Mouse (Mus musculus) kidney, adult 8-10 months (tissue): ENCODE results near the gene Rpl26.

Source experiments
- DNase-seq, 2 experiments: peaks; one replicate each; pipeline ENCODE4 v3.0.0; 2022

Rpl26 gene

DNA sequence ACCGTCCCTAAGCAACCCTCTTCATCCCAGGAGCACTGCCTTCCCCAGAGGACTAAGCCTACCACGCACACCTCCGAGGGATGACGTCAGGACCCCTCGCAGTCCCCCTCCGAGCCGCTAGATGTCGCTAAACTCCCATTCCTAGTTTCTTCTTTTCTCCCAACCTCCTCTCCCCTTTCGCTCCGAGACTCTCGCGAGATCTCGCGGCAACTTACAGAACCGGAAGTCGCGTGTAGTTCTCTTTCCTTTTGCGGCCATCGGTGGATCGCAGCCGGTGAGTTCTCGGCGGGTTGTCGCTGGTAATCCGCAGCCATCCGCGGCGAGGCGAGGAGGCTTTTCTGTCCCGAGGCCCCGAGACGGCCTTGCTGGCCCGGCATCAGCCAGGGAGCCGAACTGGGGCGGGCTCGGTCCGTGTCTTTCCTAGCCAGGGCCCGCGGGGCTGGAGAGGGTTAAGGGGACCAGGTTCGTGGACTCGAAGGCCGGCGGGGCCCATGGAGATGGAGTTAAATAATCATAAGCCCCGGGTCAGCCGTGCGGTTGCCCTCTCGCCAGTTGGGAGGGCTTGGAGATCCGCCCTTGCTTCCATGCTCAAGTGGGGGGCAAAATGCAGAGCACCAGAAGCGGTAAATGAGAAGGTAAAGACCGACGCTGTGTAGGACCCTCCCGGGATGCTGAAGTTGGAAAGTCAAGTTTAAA is at the start of gene Rpl26:
Gene Rpl26, plus strand, starts transcription at position 233 of the 696 bp plus-strand sequence.
- DNase-seq: peak; percentile 97 to 100

DNA sequence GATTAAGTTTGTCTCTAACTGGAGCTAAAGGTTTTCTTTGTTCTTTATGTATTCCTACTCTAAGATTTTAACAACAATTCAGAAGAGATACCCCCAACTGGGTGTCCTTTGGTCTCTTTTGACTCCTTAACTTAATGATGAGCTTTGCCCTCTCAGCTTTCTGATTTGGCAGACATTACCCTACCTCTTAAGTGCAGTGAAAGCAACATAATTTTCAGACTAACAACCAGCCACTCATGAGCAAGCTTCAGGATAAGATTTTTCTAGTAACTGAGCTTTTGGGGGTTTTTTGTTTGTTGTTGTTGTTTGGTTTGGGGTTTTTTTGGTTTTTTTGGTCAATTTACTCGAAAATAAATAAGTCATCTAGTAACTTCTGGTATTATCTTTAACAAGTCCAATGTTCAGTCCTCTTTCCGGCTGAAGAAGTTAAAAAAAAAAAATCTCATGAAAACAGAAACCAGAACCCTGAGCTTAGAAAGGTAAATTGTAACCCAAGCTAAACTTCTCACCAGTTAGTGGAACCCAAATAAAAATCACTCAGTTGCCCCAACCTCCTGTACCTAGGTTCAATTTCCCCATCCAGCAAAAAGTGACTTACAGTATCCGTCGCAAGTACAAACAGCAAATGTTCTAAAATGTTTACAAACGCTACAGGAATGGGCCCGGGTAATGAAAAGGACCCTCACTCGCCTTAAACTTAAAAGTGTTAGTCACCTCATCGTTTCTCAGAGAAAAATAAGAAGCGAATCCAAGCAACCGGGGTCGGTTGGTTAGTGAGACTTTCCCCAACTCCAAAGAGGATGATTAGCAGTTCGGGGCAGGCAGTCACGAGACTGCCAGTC is 49.5 kb upstream of the Rpl26 start:
- peak; percentile 53 to 66 for DNase-seq

DNA sequence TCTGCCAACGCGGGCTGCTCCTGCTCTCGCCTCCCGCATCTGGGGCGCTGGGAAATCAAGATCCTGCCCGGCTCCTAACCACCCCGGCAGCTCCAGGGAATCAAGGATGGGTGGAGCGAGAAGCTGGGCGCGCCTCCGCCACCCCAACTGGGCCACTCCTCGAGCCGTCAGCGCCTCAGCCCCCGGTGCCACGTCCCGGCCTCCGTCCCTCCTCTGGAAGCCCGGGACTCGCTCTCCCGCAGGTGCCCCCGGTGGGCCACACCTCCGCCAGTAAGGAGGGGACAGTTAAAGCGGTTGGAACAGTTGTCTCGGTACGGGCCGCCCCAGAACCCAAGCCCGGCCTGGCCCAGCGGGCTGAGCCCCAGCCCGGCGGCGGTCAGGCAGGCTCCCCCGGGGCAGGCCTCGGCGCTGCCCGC is 48.9 kb upstream of the Rpl26 start:
- DNase-seq: peak; percentile 66 to 73

DNA sequence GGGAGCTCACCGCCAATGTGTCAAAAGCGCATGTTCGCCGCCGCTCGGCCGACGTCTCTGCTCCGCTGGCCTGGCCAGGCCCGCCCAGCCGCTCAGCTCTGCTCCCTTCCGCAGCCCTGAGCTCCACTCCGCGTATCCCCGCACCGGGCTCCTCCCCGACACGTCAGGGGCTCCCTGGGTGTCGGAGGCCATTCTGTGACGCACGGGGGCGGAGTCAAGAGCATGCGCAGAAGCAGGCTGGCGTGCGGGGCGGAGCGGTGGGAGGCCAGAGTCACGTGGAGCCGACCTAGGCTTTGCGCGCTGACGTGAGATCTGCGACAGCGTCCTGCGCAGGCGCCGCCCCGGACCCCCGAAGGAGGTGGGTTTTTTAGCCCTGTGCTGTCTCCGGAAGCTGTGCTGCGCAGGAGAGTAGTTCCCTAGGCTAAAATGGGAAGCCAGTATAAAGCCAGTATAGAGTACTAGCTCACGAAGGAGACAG is 48.4 kb upstream of the Rpl26 start:
- DNase-seq: peak; percentile 99

DNA sequence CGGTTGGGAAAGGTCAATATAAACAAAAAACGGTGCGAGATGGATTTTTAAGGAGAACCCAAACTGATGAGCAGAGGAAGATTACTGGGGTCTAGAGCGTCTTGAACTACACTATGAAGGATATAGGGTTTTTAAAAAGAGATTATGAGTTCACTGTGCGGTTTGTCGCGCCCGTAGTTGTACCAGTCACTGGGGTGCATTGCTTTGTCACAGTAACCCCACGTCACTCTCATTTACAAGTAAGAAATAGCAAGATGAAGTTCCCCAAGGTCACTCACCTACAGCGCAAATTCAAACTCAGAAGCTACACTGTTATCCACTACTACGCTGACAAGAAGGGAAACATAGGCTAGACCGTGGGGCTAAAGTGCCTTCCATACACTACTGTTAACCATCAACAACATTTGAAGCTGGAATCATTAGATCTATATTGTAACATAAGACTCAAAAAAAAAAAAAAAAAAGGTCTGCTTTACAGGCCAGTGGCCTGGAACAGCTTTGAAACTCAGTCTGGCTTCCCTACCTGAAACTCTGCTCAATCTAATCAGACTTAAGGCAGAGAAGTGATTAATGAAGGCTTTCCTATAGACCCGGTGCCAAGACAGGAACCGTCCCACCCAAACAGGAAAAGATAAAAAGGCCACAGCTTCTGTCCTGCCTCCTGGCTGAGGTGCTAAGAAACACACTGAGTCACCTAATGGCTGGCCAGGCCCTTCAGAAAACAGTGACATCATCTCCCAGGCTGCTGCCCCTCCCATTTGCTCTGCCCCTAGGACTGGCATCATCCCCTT is 47.6 kb upstream of the Rpl26 start:
- DNase-seq: peak; percentile 73 to 78

GRCm38 (mm10) chr11:68854621-68855020 is 46.8 kb upstream of the Rpl26 start:
- peak; percentile 43 to 44 for DNase-seq

GRCm38 (mm10) chr11:68857329-68857728 is 44.1 kb upstream of the Rpl26 start:
- DNase-seq: no peak

DNA sequence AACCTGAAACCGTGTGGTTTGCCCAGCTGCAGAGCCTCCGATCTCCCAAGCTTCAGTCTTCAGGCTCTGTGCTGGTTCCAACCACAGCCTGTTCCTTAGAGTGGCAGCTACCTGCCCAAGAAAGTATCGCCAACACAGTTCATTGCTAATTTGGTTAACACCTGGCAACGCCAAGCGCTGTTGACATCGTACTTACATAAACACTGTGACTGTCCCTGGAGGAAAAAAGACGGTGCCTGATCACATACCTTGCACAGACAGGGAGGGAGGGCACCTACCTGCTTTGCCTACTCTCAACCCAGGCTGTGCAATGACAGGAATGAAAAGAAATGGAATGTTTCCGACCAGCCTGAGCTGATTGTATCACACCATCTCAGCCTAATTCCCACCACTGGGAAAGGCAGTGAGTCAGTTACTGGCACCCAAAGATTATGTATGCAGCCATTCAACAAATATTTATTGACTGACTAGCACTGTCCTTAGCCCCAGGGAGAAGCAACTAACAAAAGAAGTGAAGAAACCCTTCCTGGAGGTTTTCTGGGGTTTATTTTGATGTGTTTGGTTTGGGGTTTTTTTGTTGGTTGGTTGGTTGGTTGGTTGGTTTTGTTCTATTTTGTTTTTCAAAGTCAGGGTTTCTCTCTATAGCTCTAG is 41.3 kb upstream of the Rpl26 start:
- no peak for DNase-seq

GRCm38 (mm10) chr11:68862260-68862659 is 39.1 kb upstream of the Rpl26 start:
- peak in 1 of 2 experiments; percentile 41 for DNase-seq

GRCm38 (mm10) chr11:68863631-68864091 is 37.7 kb upstream of the Rpl26 start:
- no peak for DNase-seq

- DNase-seq: peak; percentile 97 to 98
Observed at GRCm38 (mm10) chr11:68864544-68865189, 36.7 kb upstream of the Rpl26 start.

DNA sequence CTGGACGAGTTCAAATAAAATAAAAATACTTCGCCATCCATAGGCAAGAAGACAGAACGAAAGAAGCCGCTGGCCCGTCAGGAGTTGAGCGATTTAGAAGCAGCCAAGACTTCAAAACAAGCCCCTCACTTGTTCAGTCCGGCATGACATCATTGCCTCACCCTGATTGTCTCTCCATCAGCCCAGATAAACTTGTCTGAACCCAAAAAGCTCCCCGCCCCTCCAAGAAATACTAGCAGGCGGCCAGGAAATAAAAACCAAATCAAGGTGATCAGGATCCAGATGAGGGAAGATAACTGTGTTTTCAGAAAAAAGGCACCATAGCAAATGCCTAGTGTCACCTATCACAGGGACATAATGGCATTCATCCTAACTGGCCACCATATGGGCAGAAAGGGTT is 30.1 kb upstream of the Rpl26 start:
- no peak for DNase-seq

DNA sequence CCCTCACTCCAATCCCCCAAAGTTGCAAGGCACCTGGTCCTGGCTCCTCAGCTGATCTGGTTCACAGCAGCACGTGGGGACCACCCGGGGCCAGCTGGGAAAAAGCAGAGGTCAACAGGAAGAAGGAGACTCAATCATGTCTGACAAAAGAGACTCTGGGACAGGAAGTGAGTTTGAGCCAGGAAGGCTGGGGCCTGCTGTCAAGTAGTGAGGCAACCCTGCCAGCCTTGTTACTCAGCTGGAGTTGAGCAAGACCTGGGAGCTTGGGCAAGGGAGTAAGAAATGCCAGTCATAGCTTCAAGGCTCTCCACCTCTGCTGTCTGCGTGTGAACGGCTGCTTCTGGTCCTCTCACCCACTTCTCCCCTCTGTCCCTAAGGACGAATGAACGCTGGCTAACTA is 29.6 kb upstream of the Rpl26 start, which contains the start of gene Ndel1:
Gene Ndel1, minus strand, starts transcription at position 111 of the 400 bp plus-strand sequence.
- peak; percentile 52 to 66 for DNase-seq

GRCm38 (mm10) chr11:68874841-68875240 is 26.5 kb upstream of the Rpl26 start:
- DNase-seq: peak; percentile 47 to 68

- DNase-seq: no peak
Observed at GRCm38 (mm10) chr11:68878811-68879210, 22.6 kb upstream of the Rpl26 start.

DNA sequence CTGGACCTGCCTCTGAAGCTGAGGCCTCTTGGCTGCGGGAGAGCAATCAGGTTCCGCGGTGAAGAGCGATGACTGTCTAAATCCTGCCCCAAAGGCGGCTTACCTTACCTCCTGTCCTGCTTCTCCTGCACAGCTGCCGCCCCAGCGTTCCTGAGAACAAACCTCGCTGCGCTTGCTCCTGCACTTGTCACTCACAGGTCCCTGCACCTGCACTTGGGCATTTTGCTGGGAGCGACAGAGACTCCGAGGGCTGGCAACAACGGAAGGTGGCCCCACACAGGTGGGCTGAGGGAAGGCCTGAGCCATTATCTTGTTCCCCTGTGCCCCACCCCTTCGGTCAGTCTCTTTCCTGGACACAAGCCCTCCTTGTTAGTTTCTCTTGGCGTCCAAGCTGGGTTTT is 19.3 kb upstream of the Rpl26 start:
- no peak for DNase-seq

DNA sequence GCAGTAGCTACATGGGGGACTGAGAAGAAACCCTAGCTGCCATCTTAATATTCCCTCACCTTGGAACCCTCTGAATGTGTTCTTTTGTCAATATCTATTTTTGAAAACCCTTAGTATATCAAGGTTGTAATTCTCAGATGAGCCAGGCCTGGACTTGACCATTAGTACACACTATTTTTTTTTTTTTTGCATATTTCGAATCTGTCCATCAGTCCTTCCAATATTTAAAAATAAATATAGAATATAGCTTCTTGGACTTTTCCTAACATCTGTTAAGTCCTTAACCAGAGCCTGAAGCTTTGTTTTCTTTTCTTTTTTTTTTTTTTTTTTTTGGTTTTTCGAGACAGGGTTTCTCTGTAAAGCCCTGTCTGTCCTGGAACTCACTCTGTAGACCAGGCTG is 17.5 kb upstream of the Rpl26 start:
- DNase-seq: no peak

GRCm38 (mm10) chr11:68884368-68884767 is 17.0 kb upstream of the Rpl26 start:
- no peak for DNase-seq

DNA sequence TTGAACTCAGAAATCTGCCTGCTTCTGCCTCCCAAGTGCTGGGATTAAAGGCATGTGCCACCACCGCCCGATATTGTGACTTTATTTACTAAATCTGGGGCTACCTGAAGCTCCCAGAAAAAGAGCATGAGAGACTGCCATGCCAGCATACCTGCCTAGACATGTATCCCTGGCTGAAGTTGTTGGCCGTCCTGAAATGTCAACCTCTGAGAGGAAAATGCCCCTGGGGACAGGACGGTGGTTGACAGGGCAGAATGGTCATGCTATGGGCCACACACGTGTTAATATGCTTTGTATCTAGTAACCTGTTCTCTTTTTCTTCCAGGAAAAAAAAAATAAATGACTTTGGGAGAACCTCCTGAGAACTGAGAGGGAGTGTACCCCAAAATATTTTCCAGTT is 15.3 kb upstream of the Rpl26 start:
- DNase-seq: no peak

DNA sequence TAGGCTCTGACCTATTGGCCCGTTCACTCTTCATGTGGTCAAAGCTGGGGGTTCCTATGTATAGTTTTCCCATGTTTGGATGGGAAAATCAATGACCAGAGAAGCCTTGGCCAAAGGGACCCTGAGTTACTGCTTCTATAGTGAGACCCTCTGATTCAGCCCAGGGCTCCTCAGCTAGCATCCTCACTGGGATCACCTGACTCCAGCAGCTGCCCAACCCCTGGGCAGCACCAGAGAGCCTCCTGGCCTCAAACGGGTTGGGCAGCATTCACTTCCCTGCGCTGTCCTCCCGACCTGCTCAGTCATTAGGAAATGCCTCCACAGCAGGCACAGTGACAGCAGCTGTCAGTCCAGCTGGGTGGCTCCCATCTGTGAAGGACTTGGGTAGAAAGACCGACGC is 13.1 kb upstream of the Rpl26 start, which contains the start of gene Rnf222:
Gene Rnf222, plus strand, starts transcription at position 301 of the 400 bp plus-strand sequence.
- no peak for DNase-seq

GRCm38 (mm10) chr11:68888653-68889052 is 12.7 kb upstream of the Rpl26 start:
- no peak for DNase-seq

DNA sequence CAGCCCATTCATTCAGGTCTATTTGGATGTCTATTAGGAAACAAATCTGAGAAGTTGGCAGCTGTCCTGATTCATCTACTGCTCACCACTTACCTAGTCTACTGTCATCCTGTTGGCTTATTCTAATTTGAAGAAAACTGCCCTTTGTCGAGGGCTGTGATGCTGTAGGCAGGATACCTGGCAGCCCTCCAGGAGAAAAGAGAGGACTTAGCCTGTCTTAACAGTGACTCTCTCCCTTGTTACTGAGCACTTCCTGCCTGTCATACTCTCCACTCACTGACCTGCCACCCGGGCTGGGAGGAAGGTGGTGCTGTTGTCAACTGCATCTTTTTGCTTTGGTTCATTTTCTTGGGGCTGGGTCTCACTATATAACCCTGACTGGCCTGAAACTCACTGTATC is 10.8 kb upstream of the Rpl26 start:
- no peak for DNase-seq
